Mouse (Mus musculus) heart, embryonic 13.5 days (tissue): ENCODE data around the gene 0610037L13Rik. TPM values are rescaled to one million over a fixed set of nuclear protein-coding genes. Genes with fewer than 3 reads are reported as not detected.
A peak's percentile ranks its signal among the peaks of the same experiment; 100 is the strongest.

Source experiments
- ATAC-seq: fragments of 200-750 bp; cut with Nextera tagmentation; 2 replicates; pipeline ENCODE4 v1.8.0; 2017; ENCODE audit warnings: moderate TSS enrichment; ENCODE audit not compliant: insufficient number of reproducible peaks, low FRiP score, low TSS enrichment; ENCODE audit errors: extremely low read depth
- H3K27ac ChIP-seq: fragments of 300-500 bp; sonication (generic); replicated peaks from 2 replicates; pipeline ENCODE4 v1.5.1; 2015; ENCODE audit warnings: moderate library complexity, mild to moderate bottlenecking, inconsistent platforms
- H3K27me3 ChIP-seq: fragments of 300-500 bp; sonication (generic); replicated peaks from 2 replicates; pipeline ENCODE4 v1.6.1; 2015; ENCODE audit warnings: mild to moderate bottlenecking, inconsistent platforms
- H3K36me3 ChIP-seq: fragments of 300-500 bp; sonication (generic); 2 replicates; pipeline ENCODE4 v1.6.1; 2015; ENCODE audit warnings: mild to moderate bottlenecking, inconsistent platforms
- H3K4me1 ChIP-seq: fragments of 300-500 bp; sonication (generic); 2 replicates; pipeline ENCODE4 v1.6.1; 2015; ENCODE audit warnings: inconsistent platforms
- H3K4me2 ChIP-seq: fragments of 300-500 bp; sonication (generic); 2 replicates; pipeline ENCODE4 v1.6.1; 2015; ENCODE audit warnings: inconsistent platforms, mild to moderate bottlenecking, moderate library complexity
- H3K4me3 ChIP-seq: fragments of 300-500 bp; sonication (generic); 2 replicates; pipeline ENCODE4 v1.5.1; 2015; ENCODE audit warnings: moderate library complexity, mild to moderate bottlenecking, inconsistent platforms
- H3K9ac ChIP-seq: fragments of 300-500 bp; sonication (generic); 2 replicates; pipeline ENCODE4 v1.6.1; 2015; ENCODE audit warnings: inconsistent platforms, mild to moderate bottlenecking, moderate library complexity
- H3K9me3 ChIP-seq: fragments of 300-500 bp; sonication (generic); 2 replicates; pipeline ENCODE4 v1.6.1; 2016; ENCODE audit warnings: inconsistent platforms
- WGBS: fragments of 180-500 bp; shearing (Covaris S2); methylation state at CpG from one replicate; pipeline ENCODE4 v1.1.7; 2015; ENCODE audit warnings: mixed read lengths; 5-methylcytosine and 5-hydroxymethylcytosine counted together
- polyA plus RNA-seq: library from polyadenylated mRNA; unstranded; fragments of >200 nt; fragmentation: Nextera tagmentation; extraction: Ambion mirVana; gene quantifications from 2 replicates; pipeline ENCODE4 v1.2.1, GENCODE M21; 2015

The 0610037L13Rik gene
- 95.3 and 101 TPM in 2 replicates for polyA plus RNA-seq

GRCm38 (mm10) chr4:107889731-107890432, at the start of gene 0610037L13Rik:
TSS of gene 0610037L13Rik (plus strand) at chr4:107889813.
- Histone ChIP-seq H3K27ac (peak within 1 kb of the TSS; percentile 89), H3K4me2 (peak within 1 kb of the TSS; percentile 84), H3K27me3 (no peaks in the 10 kb centered on the region), H3K4me3 (peak within 1 kb of the TSS; percentile 65), H3K4me1 (peaks cover 17% of the 10 kb centered on the region), H3K9me3 (no peaks in the 10 kb centered on the region), H3K36me3 (peaks cover 65% of the 10 kb centered on the region), H3K9ac (peak within 1 kb of the TSS; percentile 85)
- ATAC-seq, result peak; percentile 91
- under 1% methylated on average over 48 of the region's 48 CpGs for WGBS

- ATAC-seq, result no peak
- WGBS, result 77% methylated on average over 8 of the region's 8 CpGs
- Histone ChIP-seq H3K27me3 (peaks cover 63% of the 10 kb centered on the region), H3K4me1 (peaks cover 10% of the 10 kb centered on the region), H3K9ac (no peak overlapping the region), H3K4me3 (no peak overlapping the region), H3K36me3 (no peaks in the 10 kb centered on the region), H3K4me2 (no peak overlapping the region), H3K27ac (no peak overlapping the region), H3K9me3 (no peaks in the 10 kb centered on the region)
Measured at GRCm38 (mm10) chr4:107843687-107844086, 45.9 kb upstream of the 0610037L13Rik start.

- no peak overlapping the region for H3K4me3 ChIP-seq
- 4% methylated on average over 10 of the region's 10 CpGs for WGBS
- no peak overlapping the region for H3K4me2 ChIP-seq
- H3K9ac ChIP-seq, result no peak overlapping the region
- no peaks in the 10 kb centered on the region for H3K36me3 ChIP-seq
- peaks cover 10% of the 10 kb centered on the region for H3K4me1 ChIP-seq
- H3K27ac ChIP-seq, result no peak overlapping the region
- H3K27me3 ChIP-seq, result peaks cover 67% of the 10 kb centered on the region
- no peaks in the 10 kb centered on the region for H3K9me3 ChIP-seq
- no peak for ATAC-seq
Measured at GRCm38 (mm10) chr4:107844971-107845370, 44.6 kb upstream of the 0610037L13Rik start.

- Histone ChIP-seq H3K9ac (no peak overlapping the region; the same call in 1 of the 2 replicates), H3K36me3 (no peaks in the 10 kb centered on the region), H3K4me2 (peak overlapping the region; percentile 72; the same call in 1 of the 2 replicates), H3K9me3 (no peaks in the 10 kb centered on the region), H3K4me1 (peaks cover 10% of the 10 kb centered on the region), H3K4me3 (no peak overlapping the region), H3K27me3 (peaks cover 76% of the 10 kb centered on the region), H3K27ac (no peak overlapping the region)
- ATAC-seq, result no peak
- 56% methylated on average over 7 of the region's 7 CpGs for WGBS
Measured at GRCm38 (mm10) chr4:107846795-107847194, 42.8 kb upstream of the 0610037L13Rik start.

GRCm38 (mm10) chr4:107848546-107848945, 41.1 kb upstream of the 0610037L13Rik start:
- no peak overlapping the region for H3K9ac ChIP-seq

GRCm38 (mm10) chr4:107849621-107850020, 40.0 kb upstream of the 0610037L13Rik start:
- no peak overlapping the region for H3K4me3 ChIP-seq
- ATAC-seq, result no peak
- no peak overlapping the region for H3K9ac ChIP-seq
- 74% methylated on average over 9 of the region's 9 CpGs for WGBS
- H3K9me3 ChIP-seq, result no peaks in the 10 kb centered on the region
- H3K27ac ChIP-seq, result no peak overlapping the region
- peaks cover 56% of the 10 kb centered on the region for H3K27me3 ChIP-seq
- no peak overlapping the region for H3K4me2 ChIP-seq
- no peaks in the 10 kb centered on the region for H3K36me3 ChIP-seq
- peaks cover 10% of the 10 kb centered on the region for H3K4me1 ChIP-seq

More at GRCm38 (mm10) chr4:107848546-107848945, 41.1 kb upstream of the 0610037L13Rik start:
- peaks cover 10% of the 10 kb centered on the region for H3K4me1 ChIP-seq
- no peaks in the 10 kb centered on the region for H3K36me3 ChIP-seq
- peaks cover 63% of the 10 kb centered on the region for H3K27me3 ChIP-seq
- 66% methylated on average over 5 of the region's 5 CpGs for WGBS
- H3K27ac ChIP-seq, result no peak overlapping the region
- no peak overlapping the region for H3K4me2 ChIP-seq
- no peak for ATAC-seq
- H3K4me3 ChIP-seq, result no peak overlapping the region
- no peaks in the 10 kb centered on the region for H3K9me3 ChIP-seq

- H3K27me3 ChIP-seq, result peaks cover 57% of the 10 kb centered on the region
- H3K4me2 ChIP-seq, result no peak overlapping the region
- H3K27ac ChIP-seq, result no peak overlapping the region
- no peak for ATAC-seq
- H3K36me3 ChIP-seq, result no peaks in the 10 kb centered on the region
- no peak overlapping the region for H3K4me3 ChIP-seq
- whole genome bisulfite sequencing, result 79% methylated on average over 8 of the region's 8 CpGs
- H3K9me3 ChIP-seq, result no peaks in the 10 kb centered on the region
- H3K4me1 ChIP-seq, result peaks cover 10% of the 10 kb centered on the region
- H3K9ac ChIP-seq, result no peak overlapping the region
Measured at GRCm38 (mm10) chr4:107850091-107850490, 39.5 kb upstream of the 0610037L13Rik start.

- H3K4me2 ChIP-seq, result no peak overlapping the region
Measured at GRCm38 (mm10) chr4:107853333-107853732, 36.3 kb upstream of the 0610037L13Rik start.

GRCm38 (mm10) chr4:107853836-107854235, 35.8 kb upstream of the 0610037L13Rik start:
- Histone ChIP-seq H3K27me3 (peaks cover 25% of the 10 kb centered on the region), H3K36me3 (no peaks in the 10 kb centered on the region), H3K4me3 (no peak overlapping the region), H3K9ac (no peak overlapping the region), H3K9me3 (no peaks in the 10 kb centered on the region), H3K4me2 (no peak overlapping the region), H3K4me1 (no peaks in the 10 kb centered on the region), H3K27ac (no peak overlapping the region)
- 80% methylated on average over 7 of the region's 7 CpGs for WGBS
- ATAC-seq, result no peak

More at GRCm38 (mm10) chr4:107853333-107853732, 36.3 kb upstream of the 0610037L13Rik start:
- 86% methylated on average over 8 of the region's 8 CpGs for whole genome bisulfite sequencing
- Histone ChIP-seq H3K9me3 (no peaks in the 10 kb centered on the region), H3K27ac (no peak overlapping the region), H3K27me3 (peaks cover 30% of the 10 kb centered on the region), H3K36me3 (no peaks in the 10 kb centered on the region), H3K4me3 (no peak overlapping the region), H3K9ac (no peak overlapping the region), H3K4me1 (no peaks in the 10 kb centered on the region)
- ATAC-seq, result no peak

GRCm38 (mm10) chr4:107856958-107857686, 32.5 kb upstream of the 0610037L13Rik start:
- no peak overlapping the region for H3K4me3 ChIP-seq
- H3K27me3 ChIP-seq, result peaks cover 10% of the 10 kb centered on the region; the same call in 1 of the 2 replicates
- H3K4me1 ChIP-seq, result no peaks in the 10 kb centered on the region
- no peak overlapping the region for H3K4me2 ChIP-seq
- no peaks in the 10 kb centered on the region for H3K36me3 ChIP-seq
- H3K27ac ChIP-seq, result no peak overlapping the region
- WGBS, result 64% methylated on average over 11 of the region's 11 CpGs
- no peaks in the 10 kb centered on the region for H3K9me3 ChIP-seq
- ATAC-seq, result no peak
- no peak overlapping the region for H3K9ac ChIP-seq

- Histone ChIP-seq H3K36me3 (no peaks in the 10 kb centered on the region), H3K4me1 (no peaks in the 10 kb centered on the region), H3K9ac (no peak overlapping the region), H3K27ac (no peak overlapping the region), H3K9me3 (no peaks in the 10 kb centered on the region), H3K4me2 (no peak overlapping the region), H3K27me3 (peaks cover 10% of the 10 kb centered on the region; the same call in 1 of the 2 replicates), H3K4me3 (no peak overlapping the region)
- 78% methylated on average over 7 of the region's 7 CpGs for WGBS
- ATAC-seq, result no peak
Measured at GRCm38 (mm10) chr4:107858995-107859394, 30.6 kb upstream of the 0610037L13Rik start.
